31 mouse cellular contexts compared by ENCODE assay signal in genomic region chr14:58822938-58823337, GRCm38 (mm10).
DNase-seq lines count a peak whose midpoint lies in the region; ATAC-seq and TF ChIP-seq lines count a peak whose summit lies in the region.
"Had no signal": no experiment of that assay in that cellular context is flagged by ENCODE, and none has a peak within 500 bp of the region (broad histone marks: within the 10 kb centered on the region; RNA-seq: fewer than 3 reads in every experiment).

No protein-coding gene starts in this region.

- H3K4me1 ChIP-seq in neural tube, embryonic 15.5 days, result no peaks in the 10 kb centered on the region
- peaks cover 5 to 19% of the 10 kb centered on the region in 2 experiments for H3K4me1 ChIP-seq in CH12.LX (ENCODE audit: control insufficient read depth in 1 of 2, insufficient read depth in 2 of 2)
- no peaks in the 10 kb centered on the region for H3K4me1 ChIP-seq in forebrain, embryonic 14.5 days (ENCODE audit: control insufficient read depth, insufficient read depth, low read length)
- peaks cover 4% of the 10 kb centered on the region; the same call in 1 of the 2 replicates for H3K4me1 ChIP-seq in forebrain, embryonic 10.5 days
- H3K4me1 ChIP-seq: forebrain, embryonic 12.5 days; heart, embryonic 12.5 days; liver, embryonic 13.5 days; megakaryocyte, embryonic 14.5 days; midbrain, embryonic 13.5 days had no signal

- H3K79me2 ChIP-seq in CH12.LX (replicated peaks; ENCODE audit: control insufficient read depth, extremely low read depth, insufficient read depth, poor library complexity, severe bottlenecking), result no peaks in the 10 kb centered on the region

- no peak overlapping the region for H3K27ac ChIP-seq in neural tube, embryonic 15.5 days (replicated peaks)
- no peak overlapping the region for H3K27ac ChIP-seq in CH12.LX (ENCODE audit: insufficient read depth, low read depth)
- no peak overlapping the region for H3K27ac ChIP-seq in forebrain, embryonic 14.5 days (ENCODE audit: low read depth, low read length)
- no peak overlapping the region for H3K27ac ChIP-seq in forebrain, embryonic 10.5 days
- H3K27ac ChIP-seq: forebrain, embryonic 12.5 days; heart, adult 2 months; hindbrain, embryonic 14.5 days; layer of hippocampus, adult 2 months; liver, embryonic 13.5 days; midbrain, embryonic 13.5 days had no signal

- dilution Hi-C loops in CH12.LX (cut with MboI; ENCODE audit: extremely low pct_ligation_motif_present, extremely low pct_unique_long_range_greater_than_20kb, low sequenced_read_pairs), result no loop called here

- no peak for TF ChIP-seq CTCF in CH12.LX (conservative IDR thresholded peaks at IDR 0.05 in 1 of 2, IDR thresholded peaks at IDR 0.05 in 1 of 2; ENCODE audit: low read depth in 2 of 2, low read length in 2 of 2)

- no peak overlapping the region for H3K4me3 ChIP-seq in neural tube, embryonic 15.5 days (replicated peaks)
- H3K4me3 ChIP-seq in CH12.LX (replicated peaks in 1 of 3; ENCODE audit: low read depth in 2 of 3, low read length in 2 of 3, poor library complexity in 1 of 3), result no peak overlapping the region
- no peak overlapping the region for H3K4me3 ChIP-seq in forebrain, embryonic 14.5 days (ENCODE audit: low read depth, low read length)
- no peak overlapping the region for H3K4me3 ChIP-seq in forebrain, embryonic 10.5 days
- H3K4me3 ChIP-seq: erythroblast, embryonic 14.5 days; forebrain, embryonic 12.5 days; heart, adult 2 months; heart, embryonic 12.5 days; layer of hippocampus, adult 2 months; liver, embryonic 13.5 days; megakaryocyte, embryonic 14.5 days; midbrain, embryonic 13.5 days had no signal

- no peak for ATAC-seq in neural tube, embryonic 15.5 days (ENCODE audit: low FRiP score)
- ATAC-seq in forebrain, embryonic 14.5 days, result no peak
- ATAC-seq: activated CD4-positive, CD25-positive, alpha-beta regulatory T cell, adult 4 months; lung, postnatal 0 days; midbrain, embryonic 13.5 days had no signal

- no peak overlapping the region for H3K9ac ChIP-seq in neural tube, embryonic 15.5 days (replicated peaks)
- no peak overlapping the region for H3K9ac ChIP-seq in CH12.LX (ENCODE audit: insufficient read depth, low read depth)
- no peak overlapping the region for H3K9ac ChIP-seq in forebrain, embryonic 14.5 days (ENCODE audit: low read length)
- H3K9ac ChIP-seq: forebrain, embryonic 12.5 days; heart, embryonic 12.5 days; hindbrain, embryonic 14.5 days; liver, embryonic 13.5 days; midbrain, embryonic 13.5 days had no signal

- no peak for TF ChIP-seq RAD21 in CH12.LX (IDR thresholded peaks at IDR 0.05; ENCODE audit: low read depth, low read length)

- no peak overlapping the region for H3K4me2 ChIP-seq in neural tube, embryonic 15.5 days
- no peak overlapping the region for H3K4me2 ChIP-seq in CH12.LX (ENCODE audit: insufficient read depth, low read depth, poor library complexity, severe bottlenecking)
- no peak overlapping the region for H3K4me2 ChIP-seq in forebrain, embryonic 14.5 days (ENCODE audit: low read length)
- H3K4me2 ChIP-seq: forebrain, embryonic 12.5 days; heart, embryonic 12.5 days; hindbrain, embryonic 14.5 days; liver, embryonic 13.5 days; midbrain, embryonic 13.5 days had no signal

- in situ Hi-C loops in CH12.LX (cut with MboI; ENCODE audit: low pct_ligation_motif_present, low pct_unique_long_range_greater_than_20kb, low sequenced_read_pairs), result no loop called here

- peak; percentile 82 for DNase-seq in heart, adult 11 months
- no peak for DNase-seq in heart, postnatal 25 days (ENCODE audit: low spot score)
- DNase-seq in neural tube, embryonic 10.5 days (ENCODE audit: extremely low spot score, low spot score), result peak; percentile 17
- DNase-seq in CH12.LX (ENCODE audit: extremely low read depth), result no peak
- DNase-seq in mesoderm, embryonic 11.5 days (ENCODE audit: low read depth, low spot score), result peak; percentile 14
- DNase-seq in forebrain, embryonic 14.5 days (ENCODE audit: low spot score), result no peak
- DNase-seq in forebrain, embryonic 10.5 days (ENCODE audit: extremely low spot score, low spot score), result no peak
- DNase-seq: adrenal gland, postnatal 10 days; cerebellum, adult 11 months; cerebellum, adult 9-10 months; gastrocnemius, postnatal 14 days; heart, adult 2 months; kidney, adult 11 months; kidney, postnatal 14 days; liver, embryonic 13.5 days; lung, adult 18-20 months; lung, postnatal 4 days; right cerebral cortex, adult 18-20 months; spleen, adult 18-20 months; thymus, adult 2 months; thymus, postnatal 36 days had no signal

- 90% methylated on average over 4 of the region's 4 CpGs for WGBS in neural tube, embryonic 15.5 days
- WGBS in forebrain, embryonic 14.5 days, result 83% methylated on average over 4 of the region's 4 CpGs
- 79% methylated on average over 4 of the region's 4 CpGs for WGBS in forebrain, embryonic 10.5 days

- no peaks in the 10 kb centered on the region for H3K27me3 ChIP-seq in neural tube, embryonic 15.5 days (replicated peaks)
- H3K27me3 ChIP-seq in CH12.LX (replicated peaks), result no peaks in the 10 kb centered on the region
- no peaks in the 10 kb centered on the region for H3K27me3 ChIP-seq in forebrain, embryonic 14.5 days (replicated peaks; ENCODE audit: control insufficient read depth, insufficient read depth, low read length)
- no peaks in the 10 kb centered on the region for H3K27me3 ChIP-seq in forebrain, embryonic 10.5 days (ENCODE audit: poor library complexity, severe bottlenecking)
- H3K27me3 ChIP-seq: forebrain, embryonic 12.5 days; heart, embryonic 12.5 days; liver, embryonic 13.5 days; megakaryocyte, embryonic 14.5 days; midbrain, embryonic 13.5 days had no signal

- no peak for TF ChIP-seq POLR2A in CH12.LX (IDR thresholded peaks at IDR 0.05; ENCODE audit: low read depth, low read length)

- intact Hi-C loops in heart, postnatal 25 days (cut with DNase I), result no loop called here

- TF ChIP-seq EP300 in CH12.LX (IDR thresholded peaks at IDR 0.05; ENCODE audit: low read length), result peak; percentile 24; the same call in 1 of the 2 replicates

- H3K36me3 ChIP-seq in neural tube, embryonic 15.5 days, result no peaks in the 10 kb centered on the region
- H3K36me3 ChIP-seq in CH12.LX (replicated peaks in 1 of 2; ENCODE audit: control insufficient read depth in 1 of 2, insufficient read depth in 1 of 2, low read length in 1 of 2), result no peaks in the 10 kb centered on the region
- H3K36me3 ChIP-seq in forebrain, embryonic 14.5 days (ENCODE audit: control insufficient read depth, insufficient read depth, low read length), result no peaks in the 10 kb centered on the region
- H3K36me3 ChIP-seq in forebrain, embryonic 10.5 days (replicated peaks), result no peaks in the 10 kb centered on the region
- H3K36me3 ChIP-seq: forebrain, embryonic 12.5 days; heart, embryonic 12.5 days; liver, embryonic 13.5 days; midbrain, embryonic 13.5 days had no signal

- no peaks in the 10 kb centered on the region for H3K9me3 ChIP-seq in neural tube, embryonic 15.5 days (replicated peaks)
- no peaks in the 10 kb centered on the region for H3K9me3 ChIP-seq in CH12.LX (replicated peaks; ENCODE audit: low read length)
- H3K9me3 ChIP-seq in forebrain, embryonic 14.5 days (replicated peaks; ENCODE audit: control insufficient read depth, low read length), result no peaks in the 10 kb centered on the region
- H3K9me3 ChIP-seq in forebrain, embryonic 10.5 days, result no peaks in the 10 kb centered on the region
- H3K9me3 ChIP-seq: forebrain, embryonic 12.5 days; heart, embryonic 12.5 days; liver, embryonic 13.5 days; midbrain, embryonic 13.5 days had no signal

TF ChIP-seq in CH12.LX, 34 proteins besides CTCF, POLR2A, EP300 and RAD21:
- peak; percentile 40; the same call in 1 of the 2 replicates for TF ChIP-seq ETS1 (conservative IDR thresholded peaks at IDR 0.05; ENCODE audit: low read depth, low read length)
- TF ChIP-seq ZC3H11A (IDR thresholded peaks at IDR 0.05; ENCODE audit: low read depth, low read length), result no peak
- TF ChIP-seq NELFE (IDR thresholded peaks at IDR 0.05; ENCODE audit: low read depth, low read length), result no peak
TF ChIP-seq in CH12.LX: peak in this region for 1.

Comparison
In these comparisons a context has a peak if more than half of its experiments do, and no peak if none do; other contexts are left out.
1. DNase-seq: peak in heart, adult 11 months (single experiment), neural tube, embryonic 10.5 days (single experiment) and mesoderm, embryonic 11.5 days (single experiment); none in heart, postnatal 25 days (single experiment), CH12.LX (single experiment), forebrain, embryonic 14.5 days (single experiment) and forebrain, embryonic 10.5 days (single experiment).